Mouse (Mus musculus): Measurements from ENCODE around the gene Dgki. TPM values are rescaled to one million over a fixed set of nuclear protein-coding genes. Genes with fewer than 3 reads are reported as not detected.

Dgki gene
- total and polyA plus RNA-seq, 3 experiments: 4.4 to 8.7 (median 7.7) TPM

DNA sequence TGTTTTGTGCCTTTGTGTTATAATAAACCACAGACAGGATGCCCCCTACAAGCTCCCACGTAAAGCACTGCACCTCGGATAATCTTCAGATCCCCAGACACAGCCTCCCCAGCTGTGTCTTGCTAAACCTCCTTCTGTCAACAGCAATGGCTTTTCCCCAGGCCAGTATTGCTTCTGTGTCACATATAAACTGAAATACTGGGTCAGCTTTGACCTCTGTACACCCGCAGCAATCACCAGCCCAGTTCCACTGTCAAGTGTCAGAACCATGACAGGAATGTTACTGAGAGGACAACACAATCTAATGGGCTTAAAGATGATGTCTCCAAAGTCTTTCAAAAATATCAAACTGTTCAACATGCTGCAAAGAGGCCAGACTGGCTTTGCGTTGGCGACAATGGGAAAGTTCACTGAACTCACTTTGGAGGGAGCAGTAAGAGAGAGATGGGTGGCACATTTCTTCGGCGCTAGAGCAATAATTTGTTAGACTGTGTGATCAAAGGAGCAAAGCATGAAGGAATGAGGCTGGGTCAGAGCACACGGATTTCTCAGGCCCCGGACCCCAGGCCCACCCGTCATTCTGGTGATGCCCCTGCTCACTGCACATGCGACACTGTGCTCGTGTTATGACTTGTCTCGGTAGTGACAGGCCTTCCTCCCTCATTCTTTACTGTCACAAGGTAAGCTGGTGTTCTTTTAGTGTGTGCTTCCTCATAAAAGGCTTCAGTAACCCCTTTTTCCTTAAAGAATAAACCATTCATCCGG is 230.0 kb downstream of the Dgki start:
- in situ Hi-C loops (cut with MboI; ENCODE audit: low pct_ligation_motif_present, low pct_unique_long_range_greater_than_20kb, low sequenced_read_pairs) (no loop called here), dilution Hi-C loops (cut with MboI; ENCODE audit: extremely low pct_ligation_motif_present, extremely low pct_unique_long_range_greater_than_20kb, low sequenced_read_pairs) (no loop called here)
- Histone ChIP-seq H3K4me2 (ENCODE audit: insufficient read depth, low read depth, poor library complexity, severe bottlenecking) (no peak overlapping the region), H3K27me3 (replicated peaks) (no peaks in the 10 kb centered on the region), H3K4me1 (ENCODE audit: control insufficient read depth in 1 of 2, insufficient read depth in 2 of 2) (peaks cover 3 to 40% of the 10 kb centered on the region in 2 experiments; a peak in 3 of 4 replicates), H3K9me3 (replicated peaks; ENCODE audit: low read length) (no peaks in the 10 kb centered on the region), H3K4me3 (replicated peaks in 1 of 3; ENCODE audit: low read depth in 2 of 3, low read length in 2 of 3, poor library complexity in 1 of 3) (no peak overlapping the region), H3K36me3 (replicated peaks in 1 of 2; ENCODE audit: control insufficient read depth in 1 of 2, insufficient read depth in 1 of 2, low read length in 1 of 2) (peaks cover 3 to 28% of the 10 kb centered on the region in 2 experiments), H3K27ac (ENCODE audit: insufficient read depth, low read depth) (no peak overlapping the region), H3K9ac (ENCODE audit: insufficient read depth, low read depth) (no peak overlapping the region), H3K79me2 (replicated peaks; ENCODE audit: control insufficient read depth, extremely low read depth, insufficient read depth, poor library complexity, severe bottlenecking) (no peaks in the 10 kb centered on the region)
- no peak for DNase-seq (ENCODE audit: extremely low read depth)
- TF ChIP-seq EP300 (IDR thresholded peaks at IDR 0.05; ENCODE audit: low read length) (no peak), JUN (IDR thresholded peaks at IDR 0.05; ENCODE audit: insufficient read depth, low read depth, low read length) (no peak)

- TF ChIP-seq TBP (conservative IDR thresholded peaks at IDR 0.05; ENCODE audit: low read depth, low read length) (no peak), POLR2AphosphoS2 (IDR thresholded peaks at IDR 0.05; ENCODE audit: low read depth, low read length) (no peak), NELFE (IDR thresholded peaks at IDR 0.05; ENCODE audit: low read depth, low read length) (no peak), ETS1 (conservative IDR thresholded peaks at IDR 0.05; ENCODE audit: low read depth, low read length) (no peak), CHD2 (IDR thresholded peaks at IDR 0.05; ENCODE audit: low read length) (no peak), ELF1 (IDR thresholded peaks at IDR 0.05; ENCODE audit: low read depth, low read length) (no peak), BHLHE40 (IDR thresholded peaks at IDR 0.05; ENCODE audit: low read depth, low read length) (no peak), IRF4 (IDR thresholded peaks at IDR 0.05; ENCODE audit: low read depth, low read length) (no peak), USF1 (IDR thresholded peaks at IDR 0.05; ENCODE audit: low read depth, low read length) (no peak), ZNF384 (IDR thresholded peaks at IDR 0.05; ENCODE audit: low read depth, low read length) (no peak), MAX (IDR thresholded peaks at IDR 0.05; ENCODE audit: low read length) (no peak), MAZ (IDR thresholded peaks at IDR 0.05; ENCODE audit: low read depth, low read length) (no peak), SMC3 (IDR thresholded peaks at IDR 0.05; ENCODE audit: low read depth, low read length) (no peak), CHD1 (IDR thresholded peaks at IDR 0.05; ENCODE audit: low read depth, low read length) (no peak)
- no peak overlapping the region for H3K9ac ChIP-seq (ENCODE audit: insufficient read depth, low read depth)
- H3K4me3 ChIP-seq (replicated peaks in 1 of 3; ENCODE audit: low read depth in 2 of 3, low read length in 2 of 3, poor library complexity in 1 of 3): no peak overlapping the region
- H3K9me3 ChIP-seq (replicated peaks; ENCODE audit: low read length): no peaks in the 10 kb centered on the region
- no peak overlapping the region for H3K4me2 ChIP-seq (ENCODE audit: insufficient read depth, low read depth, poor library complexity, severe bottlenecking)
- dilution Hi-C loops (cut with MboI; ENCODE audit: extremely low pct_ligation_motif_present, extremely low pct_unique_long_range_greater_than_20kb, low sequenced_read_pairs) (no loop called here), in situ Hi-C loops (cut with MboI; ENCODE audit: low pct_ligation_motif_present, low pct_unique_long_range_greater_than_20kb, low sequenced_read_pairs) (no loop called here)
- peaks cover 3 to 33% of the 10 kb centered on the region in 2 experiments for H3K36me3 ChIP-seq (replicated peaks in 1 of 2; ENCODE audit: control insufficient read depth in 1 of 2, insufficient read depth in 1 of 2, low read length in 1 of 2)
- no peak for DNase-seq (ENCODE audit: extremely low read depth)
- H3K27ac ChIP-seq (ENCODE audit: insufficient read depth, low read depth): no peak overlapping the region
- no peaks in the 10 kb centered on the region for H3K79me2 ChIP-seq (replicated peaks; ENCODE audit: control insufficient read depth, extremely low read depth, insufficient read depth, poor library complexity, severe bottlenecking)
- H3K27me3 ChIP-seq (replicated peaks): no peaks in the 10 kb centered on the region
- peaks cover 3 to 52% of the 10 kb centered on the region in 2 experiments; a peak in 3 of 4 replicates for H3K4me1 ChIP-seq (ENCODE audit: control insufficient read depth in 1 of 2, insufficient read depth in 2 of 2)
Observed at GRCm38 (mm10) chr6:37068737-37069136, 231.2 kb downstream of the Dgki start.

Data from CH12.LX (cell line).